Mouse (Mus musculus): Measurements from ENCODE around the gene Polr3g. TPM values are rescaled to one million over a fixed set of nuclear protein-coding genes. Genes with fewer than 3 reads are reported as not detected.
A peak's percentile ranks its signal among the peaks of the same experiment; 100 is the strongest.
"Not testable (repeated sequence)": the region's sequence is repeated elsewhere in the genome, so short reads cannot be mapped to it uniquely, and the experiment has no call there.

The Polr3g gene
- 1 to 10 TPM; 1.8 to 3.5 TPM for total RNA-seq (2021)

GRCm38 (mm10) chr13:81710775-81711545, at the start of gene Polr3g, which contains the start of gene Mblac2:
Gene Polr3g (minus strand): TSS chr13:81711013.
Gene Mblac2 (plus strand): TSS chr13:81711341.
- DNase-seq: peak; percentile 96 to 98
- intact Hi-C loops (cut with DNase I): loop anchor here (1.0 to 5.0 kb wide), 2 partner anchors 51 to 53 kb away; no protein-coding TSS in a partner anchor

- intact Hi-C loops (cut with DNase I): loop anchor here (2.0 to 5.0 kb wide), 5 partner anchors 48 to 896 kb away; partner anchors contain the start of genes Lysmd3, Mblac2 and Polr3g
- peak; percentile 45 to 66 for DNase-seq
These were observed 49.6 kb upstream of the Polr3g start for GRCm38 (mm10) chr13:81760379-81760778.

- intact Hi-C loops (cut with DNase I): no loop called here
- peak; percentile 16 to 25 for DNase-seq
These were observed 46.3 kb upstream of the Polr3g start for GRCm38 (mm10) chr13:81757058-81757660.

GRCm38 (mm10) chr13:81755324-81755723, 44.5 kb upstream of the Polr3g start:
- intact Hi-C loops (cut with DNase I): no loop called here
- DNase-seq: no peak

- intact Hi-C loops (cut with DNase I): no loop called here
- DNase-seq: peak; percentile 22 to 26
These were observed 44.1 kb upstream of the Polr3g start for GRCm38 (mm10) chr13:81754878-81755277.

GRCm38 (mm10) chr13:81744092-81744396, 33.2 kb upstream of the Polr3g start:
- intact Hi-C loops (cut with DNase I): no loop called here
- DNase-seq: no peak

- no peak for DNase-seq
- intact Hi-C loops (cut with DNase I): no loop called here
These were observed 32.7 kb upstream of the Polr3g start for GRCm38 (mm10) chr13:81743391-81744091.

- no peak for DNase-seq
- intact Hi-C loops (cut with DNase I): no loop called here
These were observed 30.1 kb upstream of the Polr3g start for GRCm38 (mm10) chr13:81740898-81741297.

GRCm38 (mm10) chr13:81736606-81737005, 25.8 kb upstream of the Polr3g start:
- intact Hi-C loops (cut with DNase I): no loop called here
- no peak for DNase-seq

- intact Hi-C loops (cut with DNase I): no loop called here
- DNase-seq: no peak
These were observed 19.5 kb upstream of the Polr3g start for GRCm38 (mm10) chr13:81730362-81730761.

- intact Hi-C loops (cut with DNase I): no loop called here
- no peak for DNase-seq
These were observed 18.3 kb upstream of the Polr3g start for GRCm38 (mm10) chr13:81729102-81729501.

- DNase-seq; intact Hi-C loops (cut with DNase I): not testable (repeated sequence)
These were observed 17.3 kb upstream of the Polr3g start for GRCm38 (mm10) chr13:81728141-81728540.

- intact Hi-C loops (cut with DNase I): loop anchor here (5.0 kb wide), 1 partner anchor 48 kb away; no protein-coding TSS in a partner anchor
These were observed 3.1 kb upstream of the Polr3g start for GRCm38 (mm10) chr13:81713896-81714295.

GRCm38 (mm10) chr13:81711546-81712371, 946 bp upstream of the Polr3g start:
- DNase-seq: no peak
- intact Hi-C loops (cut with DNase I): loop anchor here (5.0 kb wide), 1 partner anchor 51 kb away; no protein-coding TSS in a partner anchor

More at GRCm38 (mm10) chr13:81713896-81714295, 3.1 kb upstream of the Polr3g start:
- no peak for DNase-seq

- intact Hi-C loops (cut with DNase I): loop anchor here (1.0 to 5.0 kb wide), 2 partner anchors 52 kb away; no protein-coding TSS in a partner anchor
- peak in 1 of 2 experiments; percentile 5 for DNase-seq
These were observed 547 bp downstream of the Polr3g start for GRCm38 (mm10) chr13:81710266-81710665.

GRCm38 (mm10) chr13:81709805-81710204, 1.0 kb downstream of the Polr3g start:
- intact Hi-C loops (cut with DNase I): loop anchor here (1.0 to 5.0 kb wide), 3 partner anchors 52 to 55 kb away; no protein-coding TSS in a partner anchor
- no peak for DNase-seq

- no peak for DNase-seq
- intact Hi-C loops (cut with DNase I): no loop called here
These were observed 4.5 kb downstream of the Polr3g start for GRCm38 (mm10) chr13:81706311-81706710.

- intact Hi-C loops (cut with DNase I): no loop called here
- DNase-seq: no peak
These were observed 7.2 kb downstream of the Polr3g start for GRCm38 (mm10) chr13:81703621-81704020.

GRCm38 (mm10) chr13:81703148-81703547, 7.7 kb downstream of the Polr3g start:
- no peak for DNase-seq
- intact Hi-C loops (cut with DNase I): no loop called here

GRCm38 (mm10) chr13:81694446-81694845, 16.4 kb downstream of the Polr3g start:
- intact Hi-C loops (cut with DNase I): no loop called here
- DNase-seq: no peak

Data from heart, postnatal 10 days (tissue).